Mouse (Mus musculus): ENCODE measurements around the gene Rpl7l1.
"Not testable (repeated sequence)": the region's sequence is repeated elsewhere in the genome, so short reads cannot be mapped to it uniquely, and the experiment has no call there.

Rpl7l1 gene

GRCm38 (mm10) chr17:46774131-46774472 is 8.4 kb downstream of the Rpl7l1 start:
- peak in 1 of 2 experiments; percentile 12 for DNase-seq

- peak; percentile 17 to 19 for DNase-seq
Measured at GRCm38 (mm10) chr17:46773278-46774130, 9.0 kb downstream of the Rpl7l1 start.

- peak; percentile 85 to 92 for DNase-seq
Measured at GRCm38 (mm10) chr17:46772404-46773277, 9.8 kb downstream of the Rpl7l1 start, which contains the start of gene 2310039H08Rik. 2310039H08Rik (plus strand) TSS chr17:46772635.

- no peak for DNase-seq
Measured at GRCm38 (mm10) chr17:46772038-46772403, 10.5 kb downstream of the Rpl7l1 start.

- peak; percentile 9 to 13 for DNase-seq
Measured at GRCm38 (mm10) chr17:46771616-46772015, 10.9 kb downstream of the Rpl7l1 start.

- no peak for DNase-seq
Measured at GRCm38 (mm10) chr17:46771025-46771424, 11.4 kb downstream of the Rpl7l1 start.

- no peak for DNase-seq
Measured at GRCm38 (mm10) chr17:46770546-46770945, 11.9 kb downstream of the Rpl7l1 start.

- peak; percentile 58 to 70 for DNase-seq
Measured at GRCm38 (mm10) chr17:46767868-46768267, 14.6 kb downstream of the Rpl7l1 start.

- not testable (repeated sequence) for DNase-seq
Measured at GRCm38 (mm10) chr17:46764916-46765315, 17.6 kb downstream of the Rpl7l1 start.

- DNase-seq = no peak
Measured at GRCm38 (mm10) chr17:46763544-46763943, 18.9 kb downstream of the Rpl7l1 start, which contains the start of gene Ptcra. Ptcra (minus strand) TSS chr17:46763712.

GRCm38 (mm10) chr17:46758753-46759152 is 23.7 kb downstream of the Rpl7l1 start:
- no peak for DNase-seq

GRCm38 (mm10) chr17:46751794-46752556 is 30.5 kb downstream of the Rpl7l1 start, which contains the start of gene Cnpy3:
Cnpy3 (minus strand) TSS chr17:46752214.
- peak; percentile 98 to 99 for DNase-seq

GRCm38 (mm10) chr17:46751056-46751793 is 31.2 kb downstream of the Rpl7l1 start:
- DNase-seq = no peak

GRCm38 (mm10) chr17:46750580-46750979 is 31.9 kb downstream of the Rpl7l1 start:
- DNase-seq = no peak

- DNase-seq = no peak
Measured at GRCm38 (mm10) chr17:46749282-46749681, 33.2 kb downstream of the Rpl7l1 start.

GRCm38 (mm10) chr17:46747806-46748205 is 34.7 kb downstream of the Rpl7l1 start:
- no peak for DNase-seq

GRCm38 (mm10) chr17:46747234-46747633 is 35.2 kb downstream of the Rpl7l1 start:
- DNase-seq = no peak

GRCm38 (mm10) chr17:46745506-46745905 is 37.0 kb downstream of the Rpl7l1 start:
- DNase-seq = no peak

GRCm38 (mm10) chr17:46742986-46743385 is 39.5 kb downstream of the Rpl7l1 start:
- DNase-seq = no peak

- no peak for DNase-seq
Measured at GRCm38 (mm10) chr17:46741305-46741704, 41.2 kb downstream of the Rpl7l1 start.

- DNase-seq = peak; percentile 55
Measured at GRCm38 (mm10) chr17:46736160-46736559, 46.3 kb downstream of the Rpl7l1 start.

- no peak for DNase-seq
Measured at GRCm38 (mm10) chr17:46735287-46735686, 47.2 kb downstream of the Rpl7l1 start.

All from kidney, postnatal 4 days (tissue).